Mouse (Mus musculus) limb, embryonic 13.5 days (tissue): ENCODE data around the gene Tspan15. TPM values are rescaled to one million over a fixed set of nuclear protein-coding genes. Genes with fewer than 3 reads are reported as not detected.

ENCODE experiments used
- ATAC-seq: fragments of 200-750 bp; cut with Nextera tagmentation; 2 replicates; pipeline ENCODE4 v1.8.0; 2017; ENCODE audit warnings: low read depth, moderate number of reproducible peaks, moderate TSS enrichment; ENCODE audit not compliant: low FRiP score
- H3K27ac ChIP-seq: fragments of 300-500 bp; sonication (generic); 2 replicates; pipeline ENCODE4 v1.5.1; 2015; ENCODE audit warnings: inconsistent platforms, mild to moderate bottlenecking, moderate library complexity
- H3K27me3 ChIP-seq: fragments of 300-500 bp; sonication (generic); 2 replicates; pipeline ENCODE4 v1.6.1; 2015; ENCODE audit warnings: mild to moderate bottlenecking, inconsistent platforms
- H3K36me3 ChIP-seq: fragments of 300-500 bp; sonication (generic); 2 replicates; pipeline ENCODE4 v1.6.1; 2015; ENCODE audit warnings: inconsistent platforms, mild to moderate bottlenecking, moderate library complexity
- H3K4me1 ChIP-seq: fragments of 300-500 bp; sonication (generic); 2 replicates; pipeline ENCODE4 v1.6.1; 2015; ENCODE audit warnings: inconsistent platforms
- H3K4me2 ChIP-seq: fragments of 300-500 bp; sonication (generic); replicated peaks from 2 replicates; pipeline ENCODE4 v1.6.1; 2015; ENCODE audit warnings: inconsistent platforms, mild to moderate bottlenecking, moderate library complexity
- H3K4me3 ChIP-seq: fragments of 300-500 bp; sonication (generic); 2 replicates; pipeline ENCODE4 v1.5.1; 2015; ENCODE audit warnings: moderate library complexity, mild to moderate bottlenecking, inconsistent platforms
- H3K9ac ChIP-seq: fragments of 300-500 bp; sonication (generic); 2 replicates; pipeline ENCODE4 v1.6.1; 2015; ENCODE audit warnings: mild to moderate bottlenecking, inconsistent platforms
- H3K9me3 ChIP-seq: fragments of 300-500 bp; sonication (generic); 2 replicates; pipeline ENCODE4 v1.6.1; 2016; ENCODE audit warnings: inconsistent platforms
- WGBS: fragments of 180-500 bp; shearing (Covaris S2); methylation state at CpG from one replicate; pipeline ENCODE4 v1.1.7; 2015; 5-methylcytosine and 5-hydroxymethylcytosine counted together
- polyA plus RNA-seq: library from polyadenylated mRNA; unstranded; fragments of >200 nt; fragmentation: Nextera tagmentation; extraction: Ambion mirVana; gene quantifications from 2 replicates; pipeline ENCODE4 v1.2.1, GENCODE M21; 2015

The Tspan15 gene
- polyA plus RNA-seq = 15.5 and 15.6 TPM in 2 replicates

- Histone ChIP-seq H3K4me1 (peaks cover 6% of the 10 kb centered on the region), H3K27ac (no peak within 1 kb of the TSS), H3K4me3 (peak within 1 kb of the TSS; percentile 62), H3K9ac (peak within 1 kb of the TSS; percentile 70), H3K4me2 (peak within 1 kb of the TSS; percentile 93), H3K27me3 (no peaks in the 10 kb centered on the region), H3K36me3 (no peaks in the 10 kb centered on the region), H3K9me3 (no peaks in the 10 kb centered on the region)
- WGBS = under 1% methylated on average over 55 of the region's 59 CpGs
- ATAC-seq = peak; percentile 97
Measured at GRCm38 (mm10) chr10:62230708-62231394, at the start of gene Tspan15. Tspan15 (minus strand) TSS chr10:62231251.

- Histone ChIP-seq H3K4me2 (no peak overlapping the region), H3K27ac (no peak overlapping the region; the same call in 1 of the 2 replicates), H3K27me3 (no peaks in the 10 kb centered on the region), H3K9ac (no peak overlapping the region), H3K4me1 (no peaks in the 10 kb centered on the region), H3K9me3 (no peaks in the 10 kb centered on the region), H3K36me3 (peaks cover 66% of the 10 kb centered on the region), H3K4me3 (no peak overlapping the region)
- WGBS = 84% methylated on average over 4 of the region's 4 CpGs
- ATAC-seq = no peak
Measured at GRCm38 (mm10) chr10:62279671-62280070, 48.6 kb upstream of the Tspan15 start.

- Histone ChIP-seq H3K9me3 (no peaks in the 10 kb centered on the region), H3K27me3 (no peaks in the 10 kb centered on the region), H3K4me1 (no peaks in the 10 kb centered on the region), H3K36me3 (peaks cover 66% of the 10 kb centered on the region), H3K9ac (no peak overlapping the region), H3K4me3 (no peak overlapping the region), H3K27ac (peak overlapping the region; percentile 6; the same call in 1 of the 2 replicates), H3K4me2 (no peak overlapping the region)
- WGBS = 66% methylated on average over 3 of the region's 3 CpGs
- ATAC-seq = no peak
Measured at GRCm38 (mm10) chr10:62279066-62279465, 48.0 kb upstream of the Tspan15 start.

- no peak overlapping the region for H3K27ac ChIP-seq
- no peaks in the 10 kb centered on the region for H3K4me1 ChIP-seq
- H3K9me3 ChIP-seq = no peaks in the 10 kb centered on the region
- no peak overlapping the region for H3K4me3 ChIP-seq
- no peak overlapping the region for H3K9ac ChIP-seq
- ATAC-seq = no peak
- H3K36me3 ChIP-seq = peaks cover 60% of the 10 kb centered on the region
- H3K4me2 ChIP-seq = no peak overlapping the region
- H3K27me3 ChIP-seq = no peaks in the 10 kb centered on the region
- WGBS = 94% methylated on average over 18 of the region's 19 CpGs
Measured at GRCm38 (mm10) chr10:62277499-62278293, 46.6 kb upstream of the Tspan15 start.

GRCm38 (mm10) chr10:62275235-62275634, 44.2 kb upstream of the Tspan15 start:
- no peak overlapping the region for H3K4me3 ChIP-seq
- no peak overlapping the region for H3K9ac ChIP-seq
- no peak for ATAC-seq
- no peaks in the 10 kb centered on the region for H3K27me3 ChIP-seq
- no peak overlapping the region for H3K27ac ChIP-seq
- no peak overlapping the region for H3K4me2 ChIP-seq
- peaks cover 54% of the 10 kb centered on the region for H3K36me3 ChIP-seq
- no peaks in the 10 kb centered on the region for H3K4me1 ChIP-seq
- whole genome bisulfite sequencing = 31% methylated on average over 4 of the region's 4 CpGs
- H3K9me3 ChIP-seq = no peaks in the 10 kb centered on the region

- Histone ChIP-seq H3K27ac (no peak overlapping the region), H3K4me1 (0 out of 2 replicates have a peak, but pooled peaks cover 5% of the 10 kb centered on the region), H3K4me3 (no peak overlapping the region), H3K27me3 (no peaks in the 10 kb centered on the region), H3K4me2 (no peak overlapping the region), H3K9ac (no peak overlapping the region), H3K9me3 (no peaks in the 10 kb centered on the region), H3K36me3 (peaks cover 46% of the 10 kb centered on the region)
- no peak for ATAC-seq
- WGBS = 84% methylated on average over 16 of the region's 16 CpGs
Measured at GRCm38 (mm10) chr10:62269278-62269677, 38.2 kb upstream of the Tspan15 start.

- Histone ChIP-seq H3K4me3 (no peak overlapping the region), H3K36me3 (peaks cover 8% of the 10 kb centered on the region), H3K9ac (no peak overlapping the region), H3K9me3 (no peaks in the 10 kb centered on the region), H3K4me2 (no peak overlapping the region), H3K27me3 (0 out of 2 replicates have a peak, but pooled peaks cover 2% of the 10 kb centered on the region), H3K4me1 (0 out of 2 replicates have a peak, but pooled peaks cover 5% of the 10 kb centered on the region), H3K27ac (no peak overlapping the region)
- no peak for ATAC-seq
- 40% methylated on average over 2 of the region's 2 CpGs for WGBS
Measured at GRCm38 (mm10) chr10:62264299-62264698, 33.2 kb upstream of the Tspan15 start.

- H3K4me2 ChIP-seq = no peak overlapping the region
- no peak overlapping the region for H3K27ac ChIP-seq
- H3K27me3 ChIP-seq = 0 out of 2 replicates have a peak, but pooled peaks cover 2% of the 10 kb centered on the region
- WGBS = 14% methylated on average over 18 of the region's 18 CpGs
- ATAC-seq = peak; percentile 72; the same call in 1 of the 2 replicates
- H3K4me3 ChIP-seq = no peak overlapping the region
- no peak overlapping the region for H3K9ac ChIP-seq
- H3K9me3 ChIP-seq = no peaks in the 10 kb centered on the region
- H3K4me1 ChIP-seq = 0 out of 2 replicates have a peak, but pooled peaks cover 5% of the 10 kb centered on the region
- no peaks in the 10 kb centered on the region for H3K36me3 ChIP-seq
Measured at GRCm38 (mm10) chr10:62261115-62261886, 30.2 kb upstream of the Tspan15 start.

- H3K4me3 ChIP-seq = no peak overlapping the region
- H3K9ac ChIP-seq = no peak overlapping the region
- no peak overlapping the region for H3K27ac ChIP-seq
- no peaks in the 10 kb centered on the region for H3K36me3 ChIP-seq
- no peak overlapping the region for H3K4me2 ChIP-seq
- no peak for ATAC-seq
- 0 out of 2 replicates have a peak, but pooled peaks cover 3% of the 10 kb centered on the region for H3K27me3 ChIP-seq
- H3K4me1 ChIP-seq = no peaks in the 10 kb centered on the region
- whole genome bisulfite sequencing = 87% methylated on average over 5 of the region's 5 CpGs
- no peaks in the 10 kb centered on the region for H3K9me3 ChIP-seq
Measured at GRCm38 (mm10) chr10:62258298-62258697, 27.2 kb upstream of the Tspan15 start.

GRCm38 (mm10) chr10:62252496-62253235, 21.6 kb upstream of the Tspan15 start:
- no peak overlapping the region for H3K4me2 ChIP-seq
- no peak for ATAC-seq
- H3K27me3 ChIP-seq = 0 out of 2 replicates have a peak, but pooled peaks cover 3% of the 10 kb centered on the region
- H3K9me3 ChIP-seq = no peaks in the 10 kb centered on the region
- H3K36me3 ChIP-seq = no peaks in the 10 kb centered on the region
- 86% methylated on average over 27 of the region's 27 CpGs for WGBS
- H3K27ac ChIP-seq = no peak overlapping the region
- H3K4me1 ChIP-seq = no peaks in the 10 kb centered on the region
- H3K9ac ChIP-seq = no peak overlapping the region
- no peak overlapping the region for H3K4me3 ChIP-seq

- Histone ChIP-seq H3K4me2 (no peak within 1 kb of the TSS), H3K36me3 (no peaks in the 10 kb centered on the region), H3K9me3 (no peaks in the 10 kb centered on the region), H3K4me1 (no peaks in the 10 kb centered on the region), H3K27me3 (0 out of 2 replicates have a peak, but pooled peaks cover 3% of the 10 kb centered on the region), H3K9ac (no peak within 1 kb of the TSS), H3K27ac (no peak within 1 kb of the TSS), H3K4me3 (no peak within 1 kb of the TSS)
- no peak for ATAC-seq
- 51% methylated on average over 12 of the region's 12 CpGs for WGBS
Measured at GRCm38 (mm10) chr10:62252000-62252488, 21.0 kb upstream of the Tspan15 start, which contains the start of gene Tacr2. Tacr2 (plus strand) TSS chr10:62252438.
